Mouse (Mus musculus): ENCODE results near the gene Gm26897. TPM values are rescaled to one million over a fixed set of nuclear protein-coding genes. Genes with fewer than 3 reads are reported as not detected.

Gm26897 gene
- total RNA-seq (2023): not detected

GRCm38 (mm10) chr5:111733851-111734250 lies at the start of gene Gm26897:
Gm26897 (plus strand) TSS chr5:111733924.

